Mouse (Mus musculus) bone marrow, adult 2 months (tissue): ENCODE results near the gene Pcmt1.

Experiments used
- CTCF ChIP-seq: fragments of 200-500 bp; IDR thresholded peaks from 2 replicates; pipeline ENCODE4 v1.5.1; 2011; ENCODE audit warnings: low read length, control low read depth; ENCODE audit not compliant: control insufficient read depth, insufficient read depth
- POLR2A ChIP-seq: fragments of 200-500 bp; IDR thresholded peaks from 2 replicates; pipeline ENCODE4 v1.6.1; 2011; ENCODE audit warnings: low read depth, mild to moderate bottlenecking, control low read depth, low read length, borderline replicate concordance; ENCODE audit not compliant: control insufficient read depth

DNA sequence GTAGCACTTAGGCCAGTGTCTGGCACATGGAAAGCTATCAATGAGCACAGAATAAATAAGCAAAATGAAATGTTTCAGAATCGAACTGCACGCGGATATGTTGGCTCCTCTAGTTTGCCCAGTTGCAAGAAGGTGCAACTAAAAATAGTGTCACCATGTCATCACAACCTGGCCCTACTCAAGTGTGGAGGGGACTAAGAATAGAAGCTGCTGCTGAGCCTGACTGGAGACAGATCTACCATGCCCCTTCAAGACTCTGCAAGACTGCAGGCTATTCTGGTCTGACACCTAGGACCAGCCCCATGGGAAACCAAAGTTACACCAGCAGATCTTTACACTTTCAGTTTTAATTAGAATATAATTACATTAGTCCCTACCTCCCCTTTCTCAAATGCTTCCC lies 58.6 kb downstream of the Pcmt1 start:
- TF ChIP-seq POLR2A = no peak
- TF ChIP-seq CTCF = no peak
